Mouse (Mus musculus): Measurements from ENCODE around the gene Cux1. TPM values are rescaled to one million over a fixed set of nuclear protein-coding genes. Genes with fewer than 3 reads are reported as not detected.
A peak's percentile ranks its signal among the peaks of the same experiment; 100 is the strongest.

Gene Cux1
- polyA plus RNA-seq, 1 experiment from 2014 or later, result 109 TPM

GRCm38 (mm10) chr5:136480541-136480940 is 86.7 kb downstream of the Cux1 start:
- Histone ChIP-seq H3K4me3 (ENCODE audit: low read depth, low read length) (no peak overlapping the region), H3K27me3 (ENCODE audit: control insufficient read depth, insufficient read depth, low read length) (no peaks in the 10 kb centered on the region), H3K9me3 (ENCODE audit: control insufficient read depth, low read length) (no peaks in the 10 kb centered on the region), H3K4me2 (ENCODE audit: low read depth) (no peak overlapping the region), H3K27ac (ENCODE audit: low read depth, low read length) (no peak overlapping the region), H3K36me3 (ENCODE audit: control insufficient read depth, insufficient read depth, low read length) (peaks cover under 1% of the 10 kb centered on the region; the same call in 1 of the 2 replicates), H3K4me1 (ENCODE audit: control insufficient read depth, insufficient read depth, low read length) (0 out of 2 replicates have a peak, but pooled peaks cover 3% of the 10 kb centered on the region), H3K9ac (ENCODE audit: low read length) (no peak overlapping the region)
- ATAC-seq (ENCODE audit: insufficient read depth, low FRiP score, low TSS enrichment), result no peak
- WGBS, result 92% methylated on average over 7 of the region's 7 CpGs
- no peak for DNase-seq (ENCODE audit: low spot score)

GRCm38 (mm10) chr5:136479801-136480200 is 87.5 kb downstream of the Cux1 start:
- Histone ChIP-seq H3K27me3 (ENCODE audit: control insufficient read depth, insufficient read depth, low read length) (no peaks in the 10 kb centered on the region), H3K9ac (ENCODE audit: low read length) (no peak overlapping the region), H3K4me1 (ENCODE audit: control insufficient read depth, insufficient read depth, low read length) (0 out of 2 replicates have a peak, but pooled peaks cover 7% of the 10 kb centered on the region), H3K9me3 (ENCODE audit: control insufficient read depth, low read length) (no peaks in the 10 kb centered on the region), H3K36me3 (ENCODE audit: control insufficient read depth, insufficient read depth, low read length) (no peaks in the 10 kb centered on the region), H3K4me2 (ENCODE audit: low read depth) (no peak overlapping the region), H3K27ac (ENCODE audit: low read depth, low read length) (no peak overlapping the region), H3K4me3 (ENCODE audit: low read depth, low read length) (no peak overlapping the region)
- ATAC-seq (ENCODE audit: insufficient read depth, low FRiP score, low TSS enrichment) (no peak), DNase-seq (ENCODE audit: low spot score) (no peak)
- 86% methylated on average over 4 of the region's 4 CpGs for WGBS

GRCm38 (mm10) chr5:136479024-136479763 is 88.1 kb downstream of the Cux1 start:
- no peak overlapping the region for H3K4me2 ChIP-seq (ENCODE audit: low read depth)
- ATAC-seq (ENCODE audit: insufficient read depth, low FRiP score, low TSS enrichment) (no peak), DNase-seq (ENCODE audit: low spot score) (no peak)
- no peaks in the 10 kb centered on the region for H3K27me3 ChIP-seq (ENCODE audit: control insufficient read depth, insufficient read depth, low read length)
- H3K9ac ChIP-seq (ENCODE audit: low read length), result no peak overlapping the region
- no peaks in the 10 kb centered on the region for H3K36me3 ChIP-seq (ENCODE audit: control insufficient read depth, insufficient read depth, low read length)
- 81% methylated on average over 6 of the region's 6 CpGs for WGBS
- no peaks in the 10 kb centered on the region for H3K9me3 ChIP-seq (ENCODE audit: control insufficient read depth, low read length)
- H3K4me1 ChIP-seq (ENCODE audit: control insufficient read depth, insufficient read depth, low read length), result 0 out of 2 replicates have a peak, but pooled peaks cover 7% of the 10 kb centered on the region
- H3K27ac ChIP-seq (ENCODE audit: low read depth, low read length), result no peak overlapping the region
- H3K4me3 ChIP-seq (ENCODE audit: low read depth, low read length), result no peak overlapping the region

- H3K27me3 ChIP-seq (ENCODE audit: control insufficient read depth, insufficient read depth, low read length), result no peaks in the 10 kb centered on the region
- no peaks in the 10 kb centered on the region for H3K36me3 ChIP-seq (ENCODE audit: control insufficient read depth, insufficient read depth, low read length)
- 89% methylated on average over 3 of the region's 3 CpGs for WGBS
- H3K9me3 ChIP-seq (ENCODE audit: control insufficient read depth, low read length), result no peaks in the 10 kb centered on the region
- H3K4me3 ChIP-seq (ENCODE audit: low read depth, low read length), result no peak overlapping the region
- no peak for ATAC-seq (ENCODE audit: insufficient read depth, low FRiP score, low TSS enrichment)
- H3K4me2 ChIP-seq (ENCODE audit: low read depth), result no peak overlapping the region
- DNase-seq (ENCODE audit: low spot score), result no peak
- H3K4me1 ChIP-seq (ENCODE audit: control insufficient read depth, insufficient read depth, low read length), result peaks cover 7% of the 10 kb centered on the region; the same call in 1 of the 2 replicates
- H3K27ac ChIP-seq (ENCODE audit: low read depth, low read length), result no peak overlapping the region
- no peak overlapping the region for H3K9ac ChIP-seq (ENCODE audit: low read length)
Measured at GRCm38 (mm10) chr5:136476272-136476671, 91.0 kb downstream of the Cux1 start.

GRCm38 (mm10) chr5:136475161-136475560 is 92.1 kb downstream of the Cux1 start:
- Histone ChIP-seq H3K4me2 (ENCODE audit: low read depth) (no peak overlapping the region), H3K4me3 (ENCODE audit: low read depth, low read length) (no peak overlapping the region), H3K9me3 (ENCODE audit: control insufficient read depth, low read length) (no peaks in the 10 kb centered on the region), H3K9ac (ENCODE audit: low read length) (no peak overlapping the region), H3K27ac (ENCODE audit: low read depth, low read length) (no peak overlapping the region), H3K36me3 (ENCODE audit: control insufficient read depth, insufficient read depth, low read length) (no peaks in the 10 kb centered on the region), H3K27me3 (ENCODE audit: control insufficient read depth, insufficient read depth, low read length) (no peaks in the 10 kb centered on the region), H3K4me1 (ENCODE audit: control insufficient read depth, insufficient read depth, low read length) (peaks cover 7% of the 10 kb centered on the region; the same call in 1 of the 2 replicates)
- 100% methylated on average over 1 of the region's 1 CpGs for WGBS
- ATAC-seq (ENCODE audit: insufficient read depth, low FRiP score, low TSS enrichment) (no peak), DNase-seq (ENCODE audit: low spot score) (no peak)

- Histone ChIP-seq H3K9ac (ENCODE audit: low read length) (no peak overlapping the region), H3K4me1 (ENCODE audit: control insufficient read depth, insufficient read depth, low read length) (peaks cover 10% of the 10 kb centered on the region), H3K4me3 (ENCODE audit: low read depth, low read length) (no peak overlapping the region), H3K27me3 (ENCODE audit: control insufficient read depth, insufficient read depth, low read length) (no peaks in the 10 kb centered on the region), H3K36me3 (ENCODE audit: control insufficient read depth, insufficient read depth, low read length) (no peaks in the 10 kb centered on the region), H3K9me3 (ENCODE audit: control insufficient read depth, low read length) (no peaks in the 10 kb centered on the region), H3K27ac (ENCODE audit: low read depth, low read length) (no peak overlapping the region), H3K4me2 (ENCODE audit: low read depth) (no peak overlapping the region)
- WGBS, result 37% methylated on average over 3 of the region's 3 CpGs
- no peak for ATAC-seq (ENCODE audit: insufficient read depth, low FRiP score, low TSS enrichment)
- no peak for DNase-seq (ENCODE audit: low spot score)
Measured at GRCm38 (mm10) chr5:136474086-136474485, 93.2 kb downstream of the Cux1 start.

- Histone ChIP-seq H3K27me3 (ENCODE audit: control insufficient read depth, insufficient read depth, low read length) (no peaks in the 10 kb centered on the region), H3K27ac (ENCODE audit: low read depth, low read length) (peak overlapping the region; percentile 69), H3K9ac (ENCODE audit: low read length) (no peak overlapping the region), H3K36me3 (ENCODE audit: control insufficient read depth, insufficient read depth, low read length) (no peaks in the 10 kb centered on the region), H3K9me3 (ENCODE audit: control insufficient read depth, low read length) (no peaks in the 10 kb centered on the region), H3K4me3 (ENCODE audit: low read depth, low read length) (no peak overlapping the region), H3K4me2 (ENCODE audit: low read depth) (no peak overlapping the region), H3K4me1 (ENCODE audit: control insufficient read depth, insufficient read depth, low read length) (peaks cover 13% of the 10 kb centered on the region)
- no peak for ATAC-seq (ENCODE audit: insufficient read depth, low FRiP score, low TSS enrichment)
- 45% methylated on average over 6 of the region's 6 CpGs for WGBS
- no peak for DNase-seq (ENCODE audit: low spot score)
Measured at GRCm38 (mm10) chr5:136473337-136473736, 94.0 kb downstream of the Cux1 start.

GRCm38 (mm10) chr5:136472846-136473245 is 94.4 kb downstream of the Cux1 start:
- ATAC-seq (ENCODE audit: insufficient read depth, low FRiP score, low TSS enrichment), result no peak
- H3K27me3 ChIP-seq (ENCODE audit: control insufficient read depth, insufficient read depth, low read length), result no peaks in the 10 kb centered on the region

More at GRCm38 (mm10) chr5:136472846-136473245, 94.4 kb downstream of the Cux1 start:
- no peak for DNase-seq (ENCODE audit: low spot score)
- Histone ChIP-seq H3K4me2 (ENCODE audit: low read depth) (no peak overlapping the region), H3K4me3 (ENCODE audit: low read depth, low read length) (no peak overlapping the region), H3K36me3 (ENCODE audit: control insufficient read depth, insufficient read depth, low read length) (no peaks in the 10 kb centered on the region), H3K9me3 (ENCODE audit: control insufficient read depth, low read length) (no peaks in the 10 kb centered on the region), H3K4me1 (ENCODE audit: control insufficient read depth, insufficient read depth, low read length) (peaks cover 18% of the 10 kb centered on the region), H3K9ac (ENCODE audit: low read length) (no peak overlapping the region), H3K27ac (ENCODE audit: low read depth, low read length) (peak overlapping the region; percentile 69)
- 45% methylated on average over 6 of the region's 6 CpGs for WGBS
